Mouse (Mus musculus) adipocyte (in vitro differentiated cells): ENCODE measurements at regions not wholly inside any gene's neighbourhood (a gene's known extent, or its start where the extent isn't known, plus 50 kb on each side); places are given as distances from the start of the nearest gene placed in this dataset.
"Not testable (repeated sequence)": the region's sequence is repeated elsewhere in the genome, so short reads cannot be mapped to it uniquely, and the experiment has no call there.

Experiments
- DNase-seq: peaks from one replicate; pipeline ENCODE4 v3.0.0-alpha.2; 2016; ENCODE audit warnings: low spot score

- DNase-seq, result no peak
These were observed 530.2 kb upstream of the Pdcd1 start for GRCm38 (mm10) chr1:94582526-94582925.

GRCm38 (mm10) chr1:94581650-94582405, 529.5 kb upstream of the Pdcd1 start:
- DNase-seq, result no peak

- DNase-seq, result no peak
These were observed 480.6 kb upstream of the Pdcd1 start for GRCm38 (mm10) chr1:94532773-94533541.

GRCm38 (mm10) chr1:94504080-94504520, 451.7 kb upstream of the Pdcd1 start:
- DNase-seq, result no peak

GRCm38 (mm10) chr1:94503379-94504079, 451.2 kb upstream of the Pdcd1 start:
- no peak for DNase-seq

GRCm38 (mm10) chr1:94502066-94502861, 449.9 kb upstream of the Pdcd1 start:
- no peak for DNase-seq

GRCm38 (mm10) chr1:94496992-94497391, 444.6 kb upstream of the Pdcd1 start:
- DNase-seq, result no peak

- DNase-seq, result no peak
These were observed 444.0 kb upstream of the Pdcd1 start for GRCm38 (mm10) chr1:94496341-94496740.

- no peak for DNase-seq
These were observed 434.7 kb upstream of the Pdcd1 start for GRCm38 (mm10) chr1:94487062-94487461.

GRCm38 (mm10) chr1:94469834-94470233, 417.5 kb upstream of the Pdcd1 start:
- DNase-seq, result not testable (repeated sequence)

- peak; percentile 25 for DNase-seq
These were observed 371.4 kb upstream of the Pdcd1 start for GRCm38 (mm10) chr1:94423731-94424130.

- DNase-seq, result no peak
These were observed 360.7 kb upstream of the Pdcd1 start for GRCm38 (mm10) chr1:94413043-94413442.

GRCm38 (mm10) chr1:94366606-94367005, 314.3 kb upstream of the Pdcd1 start:
- DNase-seq, result no peak

GRCm38 (mm10) chr1:94356996-94357395, 304.6 kb upstream of the Pdcd1 start:
- DNase-seq, result no peak

GRCm38 (mm10) chr1:94355873-94356272, 303.5 kb upstream of the Pdcd1 start:
- DNase-seq, result no peak

GRCm38 (mm10) chr1:94342576-94342975, 290.2 kb upstream of the Pdcd1 start:
- DNase-seq, result no peak

- peak; percentile 7 for DNase-seq
These were observed 288.9 kb upstream of the Pdcd1 start for GRCm38 (mm10) chr1:94341237-94341636.

GRCm38 (mm10) chr1:94318029-94318428, 265.7 kb upstream of the Pdcd1 start:
- no peak for DNase-seq

GRCm38 (mm10) chr1:94298395-94298794, 246.0 kb upstream of the Pdcd1 start:
- DNase-seq, result no peak

GRCm38 (mm10) chr1:94272569-94272968, 220.2 kb upstream of the Pdcd1 start:
- DNase-seq, result no peak

- DNase-seq, result no peak
These were observed 211.0 kb upstream of the Pdcd1 start for GRCm38 (mm10) chr1:94263313-94263712.

- no peak for DNase-seq
These were observed 183.1 kb upstream of the Pdcd1 start for GRCm38 (mm10) chr1:94235426-94235825.
